Mouse (Mus musculus) MEL (cell line): ENCODE measurements around the gene Hsd17b13.

Source experiments
- POLR2A ChIP-seq, 2 experiments: IDR thresholded peaks; 2 replicates each; pipeline ENCODE4 v1.6.1; 2011 to 2012; ENCODE audit warnings: low read length in 2 of 2, mild to moderate bottlenecking in 2 of 2, control low read depth in 1 of 2, improper control_type of control experiment in 1 of 2, low read depth in 1 of 2, moderate library complexity in 1 of 2; ENCODE audit not compliant: control insufficient read depth in 1 of 2, insufficient read depth in 1 of 2, poor library complexity in 1 of 2
- POLR2AphosphoS2 ChIP-seq: IDR thresholded peaks from 2 replicates; pipeline ENCODE4 v1.6.1; 2011; ENCODE audit warnings: low read length, improper control_type of control experiment
- RCOR1 ChIP-seq: IDR thresholded peaks from 2 replicates; pipeline ENCODE4 v1.6.1; 2012; ENCODE audit warnings: low read depth, mild to moderate bottlenecking, inconsistent platforms, low read length, improper control_type of control experiment

GRCm38 (mm10) chr5:103911555-103911954 lies 65.7 kb downstream of the Hsd17b13 start:
- TF ChIP-seq RCOR1 (no peak), POLR2A (IDR thresholded peaks at IDR 0.05; ENCODE audit: control insufficient read depth in 1 of 2, insufficient read depth in 1 of 2, low read depth in 1 of 2, low read length in 2 of 2, poor library complexity in 1 of 2) (no peak), POLR2AphosphoS2 (no peak)
